Mouse (Mus musculus) forelimb bud, embryonic 11.5 days (tissue): ENCODE measurements around the gene Mpeg1.

Source experiments
- DNase-seq: peaks from one replicate; pipeline ENCODE4 v3.0.0-alpha.2; 2012; ENCODE audit warnings: low read depth, low spot score

Mpeg1 gene

GRCm38 (mm10) chr19:12465530-12466144 lies 5.1 kb downstream of the Mpeg1 start:
- DNase-seq = no peak

- DNase-seq = peak; percentile 58
Observed at GRCm38 (mm10) chr19:12466204-12466603, 5.6 kb downstream of the Mpeg1 start.

- peak; percentile 29 for DNase-seq
Observed at GRCm38 (mm10) chr19:12467436-12467835, 6.9 kb downstream of the Mpeg1 start.

GRCm38 (mm10) chr19:12471866-12472265 lies 11.3 kb downstream of the Mpeg1 start:
- no peak for DNase-seq

- no peak for DNase-seq
Observed at GRCm38 (mm10) chr19:12472381-12472976, 11.9 kb downstream of the Mpeg1 start.

- no peak for DNase-seq
Observed at GRCm38 (mm10) chr19:12473201-12473641, 12.6 kb downstream of the Mpeg1 start.

- no peak for DNase-seq
Observed at GRCm38 (mm10) chr19:12473951-12474350, 13.4 kb downstream of the Mpeg1 start.

GRCm38 (mm10) chr19:12475380-12476250 lies 15.0 kb downstream of the Mpeg1 start:
- no peak for DNase-seq

GRCm38 (mm10) chr19:12476721-12477270 lies 16.2 kb downstream of the Mpeg1 start:
- DNase-seq = no peak

GRCm38 (mm10) chr19:12478369-12478768 lies 17.8 kb downstream of the Mpeg1 start:
- DNase-seq = no peak

- no peak for DNase-seq
Observed at GRCm38 (mm10) chr19:12483782-12484181, 23.2 kb downstream of the Mpeg1 start.

GRCm38 (mm10) chr19:12484210-12484609 lies 23.6 kb downstream of the Mpeg1 start:
- DNase-seq = no peak

GRCm38 (mm10) chr19:12485223-12485622 lies 24.6 kb downstream of the Mpeg1 start:
- no peak for DNase-seq

GRCm38 (mm10) chr19:12485631-12486030 lies 25.1 kb downstream of the Mpeg1 start:
- DNase-seq = no peak

GRCm38 (mm10) chr19:12486875-12487274 lies 26.3 kb downstream of the Mpeg1 start:
- DNase-seq = no peak

- no peak for DNase-seq
Observed at GRCm38 (mm10) chr19:12487511-12488204, 27.1 kb downstream of the Mpeg1 start.

GRCm38 (mm10) chr19:12488205-12488966 lies 27.8 kb downstream of the Mpeg1 start:
- no peak for DNase-seq

- DNase-seq = peak; percentile 61
Observed at GRCm38 (mm10) chr19:12488969-12489674, 28.5 kb downstream of the Mpeg1 start.

GRCm38 (mm10) chr19:12489675-12490570 lies 29.3 kb downstream of the Mpeg1 start:
- DNase-seq = no peak
